Mouse (Mus musculus) bone marrow macrophage, adult 2 months (primary cell): ENCODE data around the gene Zfp39. TPM values are rescaled to one million over a fixed set of nuclear protein-coding genes. Genes with fewer than 3 reads are reported as not detected.

Source experiments
- H3K27ac ChIP-seq: 2 replicates; pipeline ENCODE4 v1.5.1; 2012; ENCODE audit warnings: low read depth, low read length; ENCODE audit not compliant: insufficient read depth
- H3K4me1 ChIP-seq: 2 replicates; pipeline ENCODE4 v1.6.1; 2012; ENCODE audit warnings: low read length; ENCODE audit not compliant: control insufficient read depth, insufficient read depth
- H3K4me3 ChIP-seq: 2 replicates; pipeline ENCODE4 v1.5.1; 2012; ENCODE audit warnings: mild to moderate bottlenecking, low read length, moderate library complexity; ENCODE audit not compliant: insufficient read depth
- CTCF ChIP-seq: IDR thresholded peaks from 2 replicates; pipeline ENCODE4 v1.5.1; 2012; ENCODE audit warnings: low read depth, mild to moderate bottlenecking, low read length, moderate library complexity
- POLR2A ChIP-seq: IDR thresholded peaks from 2 replicates; pipeline ENCODE4 v1.6.1; 2012; ENCODE audit warnings: mild to moderate bottlenecking, low read depth, low read length, borderline replicate concordance
- polyA plus RNA-seq: library from polyadenylated mRNA; stranded (reverse); fragments of >200 nt; gene quantifications from 2 replicates; pipeline ENCODE4 v1.2.4, GENCODE M21; 2012; ENCODE audit not compliant: missing spikeins, insufficient read depth, insufficient read length

Gene Zfp39
- 3.3 and 4.0 TPM in 2 replicates for polyA plus RNA-seq

GRCm38 (mm10) chr11:58903511-58904409 lies at the start of gene Zfp39:
Gene Zfp39 (minus strand): TSS chr11:58904225.
- no peak for TF ChIP-seq CTCF
- no peak for TF ChIP-seq POLR2A
- peaks cover 4% of the 10 kb centered on the region for H3K4me1 ChIP-seq
- H3K27ac ChIP-seq = peak within 1 kb of the TSS; percentile 47
- H3K4me3 ChIP-seq = peak within 1 kb of the TSS; percentile 96

GRCm38 (mm10) chr11:58953351-58954169 lies 49.5 kb upstream of the Zfp39 start:
- H3K27ac ChIP-seq = peak overlapping the region; percentile 41; the same call in 1 of the 2 replicates
- TF ChIP-seq POLR2A (no peak), CTCF (no peak)
- H3K4me3 ChIP-seq = peak overlapping the region; percentile 63
- peaks cover 26% of the 10 kb centered on the region for H3K4me1 ChIP-seq

- Histone ChIP-seq H3K4me3 (no peak overlapping the region), H3K27ac (no peak overlapping the region), H3K4me1 (peaks cover 8% of the 10 kb centered on the region)
- TF ChIP-seq POLR2A (no peak), CTCF (no peak)
Measured at GRCm38 (mm10) chr11:58951210-58951609, 47.2 kb upstream of the Zfp39 start.

- Histone ChIP-seq H3K4me1 (peaks cover 8% of the 10 kb centered on the region), H3K27ac (no peak overlapping the region), H3K4me3 (no peak overlapping the region)
- no peak for TF ChIP-seq POLR2A
- no peak for TF ChIP-seq CTCF
Measured at GRCm38 (mm10) chr11:58949480-58950431, 45.7 kb upstream of the Zfp39 start.

GRCm38 (mm10) chr11:58948542-58949479 lies 44.8 kb upstream of the Zfp39 start, which contains the start of gene Hist3h2ba:
Gene Hist3h2ba (plus strand): TSS chr11:58948920.
- Histone ChIP-seq H3K27ac (no peak within 1 kb of the TSS), H3K4me3 (peak within 1 kb of the TSS; percentile 23), H3K4me1 (peaks cover 8% of the 10 kb centered on the region)
- TF ChIP-seq POLR2A (no peak), CTCF (no peak)

- Histone ChIP-seq H3K27ac (no peak overlapping the region), H3K4me1 (no peaks in the 10 kb centered on the region; the same call in none of the 2 replicates), H3K4me3 (peak overlapping the region; percentile 23)
- TF ChIP-seq CTCF (no peak), POLR2A (no peak)
Measured at GRCm38 (mm10) chr11:58947798-58948528, 43.9 kb upstream of the Zfp39 start.

- no peak for TF ChIP-seq CTCF
- TF ChIP-seq POLR2A = no peak
Measured at GRCm38 (mm10) chr11:58947306-58947705, 43.3 kb upstream of the Zfp39 start.

More at GRCm38 (mm10) chr11:58947306-58947705, 43.3 kb upstream of the Zfp39 start:
- Histone ChIP-seq H3K4me1 (no peaks in the 10 kb centered on the region; the same call in 1 of the 2 replicates), H3K4me3 (no peak overlapping the region), H3K27ac (no peak overlapping the region)
